Mouse (Mus musculus) urinary bladder, adult 2 months (tissue): ENCODE measurements around the gene Sypl2. TPM values are rescaled to one million over a fixed set of nuclear protein-coding genes. Genes with fewer than 3 reads are reported as not detected.
"Not testable (repeated sequence)": the region's sequence is repeated elsewhere in the genome, so short reads cannot be mapped to it uniquely, and the experiment has no call there.

Source experiments
- DNase-seq: peaks from one replicate; pipeline ENCODE4 v3.0.0; 2022; ENCODE audit warnings: low spot score
- polyA plus RNA-seq: library from polyadenylated mRNA; depleted of rRNA; stranded (reverse); fragments of >200 nt; gene quantifications from 2 replicates; pipeline ENCODE4 v1.2.3, GENCODE M21; 2012; rRNA removed

Gene Sypl2
- polyA plus RNA-seq = 0.56 and 0.96 TPM in 2 replicates

DNA sequence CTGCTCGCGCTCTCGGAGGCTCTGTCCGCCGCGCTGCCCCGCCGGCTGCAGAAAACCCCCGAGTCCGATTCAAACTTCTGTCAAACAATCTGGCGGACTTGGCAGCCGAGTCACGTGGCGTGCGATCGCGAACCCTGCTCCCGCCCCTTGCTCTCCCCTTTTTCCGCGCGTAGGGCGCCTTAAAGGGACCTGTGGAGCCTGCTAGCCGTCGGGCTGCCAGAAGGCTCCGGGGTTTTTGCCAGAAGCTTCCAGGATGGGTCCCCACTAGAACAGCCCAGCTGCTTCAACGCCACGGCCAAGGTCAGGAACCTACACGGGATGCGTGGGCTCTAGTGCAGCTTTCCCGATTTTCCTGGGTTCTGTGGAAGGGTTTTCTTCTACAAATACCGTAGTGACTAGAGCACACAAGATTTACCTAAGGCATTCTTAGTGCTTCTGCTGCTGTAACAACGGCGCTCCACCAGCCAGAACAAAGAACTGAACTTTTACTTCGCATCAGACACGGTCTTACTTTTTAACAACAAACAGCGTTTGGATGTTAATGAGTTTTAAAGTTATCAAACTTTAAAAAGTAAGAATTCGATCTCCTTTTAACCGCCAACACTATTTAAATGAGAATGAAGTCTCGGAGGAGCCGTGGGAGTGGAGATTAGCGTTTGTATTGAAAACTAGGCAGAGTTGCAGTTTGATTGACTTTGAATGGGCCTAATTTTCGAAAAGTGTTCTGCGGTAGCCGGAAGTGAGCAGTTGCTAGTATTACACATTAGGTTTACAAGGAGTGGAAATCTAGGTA, at the start of gene Sypl2:
Gene Sypl2 (minus strand): TSS at position 91 of the 793 bp plus-strand sequence.
- DNase-seq = peak; percentile 34

DNA sequence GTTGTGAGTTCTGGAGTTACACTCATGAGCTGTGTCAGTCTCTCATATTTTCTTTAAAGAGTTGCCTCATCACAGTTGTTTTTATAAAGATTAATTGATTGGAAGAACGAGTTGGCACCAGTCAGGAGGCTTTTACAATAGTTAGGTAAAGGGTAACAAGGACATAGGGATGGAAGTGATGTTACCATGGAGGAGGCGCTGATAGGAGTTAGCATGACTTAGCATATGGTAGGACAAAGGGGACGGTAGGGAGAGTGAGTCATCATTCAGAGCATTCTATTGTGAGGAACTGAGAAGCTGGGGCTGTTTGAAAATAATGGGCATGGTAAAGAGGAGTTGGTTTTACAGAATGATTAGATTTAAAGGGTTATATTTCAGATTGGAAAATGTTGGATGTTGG, 32.9 kb upstream of the Sypl2 start:
- no peak for DNase-seq

DNA sequence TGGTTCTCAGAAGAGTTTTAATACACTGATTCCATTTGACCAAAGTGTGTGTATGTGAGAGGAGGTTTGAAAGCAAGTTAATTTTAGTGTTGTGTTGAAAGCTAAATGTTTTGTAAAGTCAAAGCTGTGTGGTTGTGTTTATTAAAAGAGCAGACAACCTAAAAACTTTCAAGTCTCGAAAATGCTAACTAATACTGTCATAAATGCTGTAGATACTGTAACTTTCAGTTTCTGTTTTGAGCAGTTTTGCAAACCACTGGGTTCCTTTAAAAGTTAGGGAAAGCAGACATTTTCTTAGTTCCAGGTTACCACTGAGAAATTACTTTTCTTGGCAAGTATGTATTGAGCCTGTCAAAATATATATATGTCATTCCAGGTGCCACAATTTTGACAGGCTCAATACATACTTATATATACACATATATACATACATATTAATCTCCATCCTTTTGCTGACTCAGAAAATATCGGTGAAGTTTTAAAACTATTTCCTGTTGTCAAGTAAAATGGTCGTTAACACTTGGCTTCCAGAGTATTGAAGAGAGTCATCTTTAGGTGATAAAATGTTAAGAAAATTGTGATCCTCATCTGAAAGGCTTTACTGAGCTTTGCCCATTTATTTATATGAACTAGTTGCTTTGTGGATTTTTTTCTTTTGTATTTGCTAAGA, 31.5 kb upstream of the Sypl2 start:
- DNase-seq = no peak

DNA sequence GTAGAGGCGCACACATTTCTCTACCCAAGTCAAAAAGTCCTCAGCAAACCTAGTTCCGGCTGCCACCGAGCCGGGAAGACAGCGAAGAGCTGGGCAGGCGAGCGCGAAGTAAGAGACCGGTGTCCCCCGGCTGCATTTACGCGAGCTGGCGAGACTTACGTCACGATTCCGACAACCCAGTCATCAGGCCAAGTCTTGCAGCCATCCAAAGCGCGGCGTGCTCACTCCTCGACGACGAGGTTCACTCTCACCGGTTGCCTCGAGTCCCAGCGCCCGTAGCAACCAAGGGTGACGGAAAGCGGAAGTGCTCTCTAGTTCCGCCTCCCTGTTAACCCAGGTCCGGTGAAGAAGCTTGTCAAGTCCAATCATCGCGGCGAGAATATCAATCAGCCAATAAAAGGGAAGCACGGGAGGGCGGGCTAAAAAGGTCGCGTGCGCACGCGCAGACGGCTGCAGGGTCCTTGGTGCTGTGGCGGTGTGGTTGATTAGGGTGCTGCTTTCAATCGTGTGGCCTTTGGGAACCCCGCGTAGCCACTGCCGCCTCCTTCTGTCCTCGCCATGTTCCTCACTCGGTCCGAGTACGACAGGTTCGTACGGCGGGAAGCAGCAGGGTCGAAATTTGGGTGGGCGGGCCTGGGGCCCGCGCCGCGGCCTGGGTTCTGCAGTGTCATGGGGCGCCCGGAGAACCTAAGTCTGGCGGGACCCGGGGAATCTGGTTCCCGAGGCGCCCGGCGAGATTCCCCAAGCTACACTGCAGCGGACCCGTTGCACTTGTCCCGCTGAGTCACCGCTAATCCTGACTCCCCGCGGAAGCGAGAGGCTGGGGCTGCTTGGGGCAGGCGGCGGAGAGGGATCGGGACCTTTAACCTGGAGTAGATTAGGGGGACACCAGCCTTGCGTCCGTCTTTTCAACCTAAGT, 30.5 kb upstream of the Sypl2 start, which contains the start of gene Psma5:
Gene Psma5 (plus strand): TSS at position 208 of the 919 bp plus-strand sequence.
- DNase-seq = peak; percentile 70

DNA sequence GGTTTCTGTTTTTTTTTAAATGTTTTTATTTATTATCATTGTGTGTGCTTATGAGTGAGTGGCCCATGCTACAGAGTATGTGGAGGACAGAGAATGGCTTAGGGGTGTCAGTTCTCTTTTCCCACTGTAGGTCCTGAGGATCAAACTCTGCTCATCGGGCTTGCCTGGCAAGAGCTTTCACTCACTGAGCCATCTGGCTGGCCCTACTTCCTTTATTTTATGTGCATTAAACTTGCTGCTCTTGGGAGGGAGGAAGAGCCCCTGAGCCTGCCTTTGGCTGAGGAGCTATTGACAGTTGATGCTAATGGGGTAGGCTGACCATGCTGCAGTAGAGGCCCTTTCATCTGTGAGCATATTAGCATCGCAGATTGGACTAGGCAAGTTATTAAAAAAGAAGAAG, 20.4 kb upstream of the Sypl2 start:
- DNase-seq = no peak

DNA sequence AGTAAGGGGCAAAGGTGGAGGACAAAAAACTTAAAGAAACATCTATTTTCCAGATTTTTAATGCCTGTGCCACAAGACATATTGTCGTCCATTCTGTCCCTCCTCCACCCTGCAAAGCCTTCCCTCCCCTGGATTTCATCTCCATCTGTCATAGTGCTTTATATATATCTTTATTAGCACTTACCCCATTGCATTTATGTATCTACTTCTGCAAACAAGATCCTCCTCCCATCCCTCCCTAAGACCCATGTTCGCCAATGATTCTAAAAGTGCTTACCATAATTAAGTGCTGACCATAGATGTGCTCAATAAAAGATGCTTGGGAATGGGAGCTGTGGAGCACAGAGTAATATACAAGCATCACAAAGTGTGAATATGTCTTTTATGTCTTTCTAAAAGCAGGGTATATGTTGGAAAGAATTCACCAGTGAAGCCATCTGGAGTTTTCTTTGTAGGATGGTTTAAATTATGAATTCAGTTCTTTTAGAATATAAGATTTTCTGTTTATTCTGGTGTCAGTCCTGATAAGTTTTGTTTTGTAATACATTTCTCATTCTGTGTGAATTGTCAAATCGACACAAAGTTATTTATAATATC, 14.9 kb upstream of the Sypl2 start:
- DNase-seq = no peak

DNA sequence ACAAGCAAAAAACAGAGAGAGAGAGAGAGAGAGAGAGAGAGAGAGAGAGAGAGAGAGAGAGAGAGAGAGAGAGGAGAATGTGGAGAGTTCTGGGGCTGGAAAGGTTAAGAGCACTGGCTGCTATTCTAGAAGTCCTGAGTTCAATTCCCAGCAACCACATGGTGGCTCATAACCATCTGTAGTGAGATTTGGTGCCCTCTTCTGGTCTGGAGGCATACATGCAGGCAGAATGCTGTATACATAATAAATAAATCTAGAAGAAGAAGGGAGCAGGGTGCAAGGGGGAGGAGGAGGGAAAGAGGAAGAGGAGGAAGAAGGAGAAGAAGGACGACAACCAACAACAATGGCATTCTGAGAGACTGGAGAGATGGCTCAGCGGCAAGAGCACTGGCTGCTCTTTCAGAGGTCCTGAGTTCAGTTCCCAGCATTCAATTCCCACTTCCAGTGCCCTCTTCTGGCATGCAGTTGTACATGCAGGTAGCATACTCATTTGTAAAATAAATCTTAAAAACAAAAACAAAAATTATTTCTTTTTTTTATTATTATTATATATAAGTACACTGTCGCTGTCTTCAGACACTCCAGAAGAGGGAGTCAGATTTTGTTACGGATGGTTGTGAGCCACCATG, 11.1 kb upstream of the Sypl2 start:
- DNase-seq = not testable (repeated sequence)

DNA sequence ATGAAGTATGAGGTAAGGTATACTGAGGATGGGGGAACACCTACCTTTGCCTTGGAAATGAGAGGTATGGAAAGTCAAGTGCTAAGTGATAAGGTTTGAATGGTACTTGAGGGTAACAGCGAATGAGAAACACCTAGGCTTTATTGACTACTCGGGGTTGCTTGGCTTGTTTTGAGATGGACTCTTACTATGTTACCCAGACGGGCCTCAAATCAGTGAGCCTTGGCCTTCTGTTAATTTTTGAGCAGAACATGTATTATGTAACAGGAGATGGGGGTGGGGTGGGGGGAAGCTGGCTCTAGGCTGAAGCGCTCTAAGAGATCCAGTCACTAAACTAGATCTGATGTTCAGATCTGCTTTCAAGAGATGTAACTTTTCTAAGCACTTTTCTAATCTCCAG, 5.2 kb upstream of the Sypl2 start:
- no peak for DNase-seq

DNA sequence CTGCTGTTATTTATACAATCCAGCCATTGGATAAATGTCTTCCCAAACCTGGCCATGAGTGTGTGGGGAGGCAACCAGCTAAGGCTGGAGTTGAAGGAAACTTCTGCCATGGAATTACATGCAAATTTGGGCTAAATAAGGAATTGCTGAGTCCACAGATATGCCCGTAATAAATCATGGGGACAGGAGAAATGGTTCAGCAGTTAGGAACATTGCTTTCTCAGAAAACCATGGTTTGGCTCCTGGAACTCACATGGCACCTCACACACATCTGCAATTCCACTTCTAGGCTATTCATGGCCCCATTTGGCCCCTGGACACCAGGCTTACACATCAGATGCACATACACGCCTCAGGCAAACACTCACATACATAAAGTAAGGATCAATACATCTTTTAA, 1.1 kb upstream of the Sypl2 start:
- DNase-seq = no peak

DNA sequence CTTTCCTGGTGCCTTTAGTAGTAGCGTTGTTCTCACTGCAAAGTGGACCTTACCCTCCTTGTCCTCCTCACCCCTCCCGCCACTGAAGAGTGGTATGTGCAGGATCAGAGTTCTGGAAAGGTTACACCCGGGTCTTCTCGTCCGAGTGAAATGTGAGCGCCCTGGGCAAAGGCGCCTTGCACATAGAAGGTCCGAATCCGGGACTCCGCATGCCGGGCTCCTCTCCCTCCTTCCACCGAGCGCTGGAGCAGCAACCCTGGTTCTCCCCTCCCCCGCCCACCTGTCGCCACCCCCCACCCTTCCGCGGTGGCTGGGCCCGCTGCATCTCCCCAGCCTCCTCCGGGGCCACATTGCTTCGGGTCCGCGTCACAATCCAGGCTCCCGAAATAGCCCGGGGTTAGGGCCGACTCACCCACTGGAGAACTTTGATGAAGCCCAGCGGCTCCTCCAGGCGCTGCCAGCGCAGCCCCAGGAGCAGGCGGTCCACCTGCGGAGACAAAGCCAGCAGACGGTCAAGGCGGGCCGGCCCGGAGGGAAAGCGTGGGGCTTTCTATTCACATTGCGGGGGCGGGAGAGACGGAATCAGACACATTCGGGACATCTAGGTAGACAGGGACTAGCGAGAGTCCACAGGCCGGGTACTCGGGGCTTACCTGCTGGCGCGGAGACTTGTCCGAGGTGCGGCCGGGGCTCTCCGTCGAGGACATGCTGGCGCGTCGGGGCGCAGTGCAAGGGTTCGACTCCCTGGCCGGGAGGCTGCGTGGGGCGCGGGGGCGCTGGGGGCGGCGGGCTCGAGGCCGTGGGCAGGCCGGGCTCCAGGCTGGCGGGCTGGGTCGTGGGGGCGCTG, 514 bp downstream of the Sypl2 start:
- DNase-seq = peak; percentile 28

DNA sequence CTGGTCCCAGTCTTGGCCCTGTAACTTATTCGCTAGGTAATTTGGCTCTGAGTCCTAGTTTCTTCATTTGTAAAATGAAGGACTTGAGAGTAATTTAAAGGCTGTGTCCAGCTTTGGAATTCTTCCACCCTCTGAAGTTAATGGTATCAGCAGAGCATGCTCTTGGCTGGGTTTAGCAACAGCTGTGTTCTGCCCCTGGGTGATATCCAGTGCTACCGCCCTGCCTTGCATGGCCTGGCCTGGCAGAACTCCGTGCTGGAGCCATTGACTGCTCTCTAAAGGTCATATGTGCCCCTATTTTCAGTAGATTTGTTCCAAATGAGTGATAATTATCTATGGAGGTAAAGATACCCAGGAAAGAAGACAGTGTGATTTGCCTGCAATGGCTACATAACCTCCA, 5.8 kb downstream of the Sypl2 start:
- no peak for DNase-seq

DNA sequence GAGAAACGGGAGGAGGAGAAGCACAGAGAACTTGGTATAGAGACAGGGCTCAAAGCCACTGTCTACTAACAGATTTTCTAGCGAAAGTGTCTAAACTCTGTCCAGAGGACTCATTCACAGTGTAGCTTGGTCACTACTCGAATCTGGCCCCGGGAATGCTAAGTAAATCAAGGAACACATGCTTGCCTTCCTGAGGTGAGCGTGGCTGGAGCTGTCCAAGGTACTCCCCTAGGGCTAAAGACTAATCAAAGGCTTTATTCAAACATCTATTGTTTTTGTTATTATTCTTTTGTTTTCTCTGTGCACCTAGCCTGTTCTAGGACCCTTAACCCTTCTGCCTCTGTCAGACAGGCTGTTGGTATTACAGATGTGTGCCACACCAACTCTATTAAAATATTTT, 11.7 kb downstream of the Sypl2 start:
- DNase-seq = no peak

DNA sequence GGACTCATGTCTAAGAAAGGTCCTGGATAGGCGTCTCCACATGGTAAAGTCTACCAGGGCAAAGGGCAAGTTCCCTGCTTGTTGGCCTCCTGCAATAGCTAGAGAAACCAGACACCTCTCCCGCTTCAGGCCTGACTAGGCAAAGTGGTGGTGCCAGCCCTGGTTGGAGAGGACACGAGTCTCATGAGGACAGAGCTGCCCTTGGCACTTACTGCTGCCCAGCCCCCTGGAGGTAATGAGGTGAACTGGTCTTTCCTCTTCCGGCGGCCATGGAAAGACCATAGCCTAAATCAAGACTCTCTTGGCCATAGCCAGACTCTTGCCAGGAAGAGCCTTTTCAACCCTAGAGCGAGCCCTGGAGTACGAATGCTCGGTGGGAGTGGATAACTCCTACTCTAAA, 14.0 kb downstream of the Sypl2 start:
- DNase-seq = no peak

DNA sequence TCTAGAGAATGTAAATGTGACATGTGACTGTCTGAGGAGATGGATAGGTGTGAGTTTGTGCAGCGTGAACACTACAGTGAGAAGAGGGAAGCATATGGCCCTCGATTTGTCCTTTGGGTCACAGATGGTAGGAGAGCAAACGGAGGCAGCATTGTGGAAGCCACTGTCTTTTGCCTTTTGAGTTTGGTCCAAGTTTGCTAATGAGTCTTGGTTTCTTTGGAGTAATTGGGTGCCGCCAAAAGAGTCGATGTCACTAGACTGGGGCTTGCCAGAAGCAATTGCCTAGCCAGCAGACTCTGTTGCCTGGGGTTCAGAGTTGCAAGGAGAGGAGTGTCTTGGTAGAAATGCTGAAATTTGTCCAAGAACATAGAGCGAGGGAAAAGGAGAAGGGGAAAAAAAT, 14.6 kb downstream of the Sypl2 start:
- no peak for DNase-seq

DNA sequence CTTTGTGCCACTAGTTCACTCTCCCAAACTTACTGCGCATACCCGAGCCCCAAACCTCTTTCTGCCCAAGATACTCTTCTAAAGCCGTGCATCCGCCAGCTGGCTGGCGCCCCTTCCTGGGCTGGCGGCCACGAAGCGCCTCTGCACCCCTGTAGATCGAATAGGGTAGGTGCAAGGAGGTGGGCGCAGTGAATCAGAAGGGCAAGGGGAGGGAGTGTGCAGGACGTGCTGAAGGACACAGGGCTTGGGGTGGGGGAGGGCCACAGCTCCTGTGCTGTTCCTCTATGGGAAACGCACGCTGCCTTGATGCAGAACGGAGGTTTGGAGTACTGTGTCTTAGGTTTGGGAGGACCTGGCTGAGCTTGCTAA, 15.7 kb downstream of the Sypl2 start, which contains the start of gene Atxn7l2:
Gene Atxn7l2 (minus strand): TSS at position 164 of the 369 bp plus-strand sequence.
- no peak for DNase-seq

DNA sequence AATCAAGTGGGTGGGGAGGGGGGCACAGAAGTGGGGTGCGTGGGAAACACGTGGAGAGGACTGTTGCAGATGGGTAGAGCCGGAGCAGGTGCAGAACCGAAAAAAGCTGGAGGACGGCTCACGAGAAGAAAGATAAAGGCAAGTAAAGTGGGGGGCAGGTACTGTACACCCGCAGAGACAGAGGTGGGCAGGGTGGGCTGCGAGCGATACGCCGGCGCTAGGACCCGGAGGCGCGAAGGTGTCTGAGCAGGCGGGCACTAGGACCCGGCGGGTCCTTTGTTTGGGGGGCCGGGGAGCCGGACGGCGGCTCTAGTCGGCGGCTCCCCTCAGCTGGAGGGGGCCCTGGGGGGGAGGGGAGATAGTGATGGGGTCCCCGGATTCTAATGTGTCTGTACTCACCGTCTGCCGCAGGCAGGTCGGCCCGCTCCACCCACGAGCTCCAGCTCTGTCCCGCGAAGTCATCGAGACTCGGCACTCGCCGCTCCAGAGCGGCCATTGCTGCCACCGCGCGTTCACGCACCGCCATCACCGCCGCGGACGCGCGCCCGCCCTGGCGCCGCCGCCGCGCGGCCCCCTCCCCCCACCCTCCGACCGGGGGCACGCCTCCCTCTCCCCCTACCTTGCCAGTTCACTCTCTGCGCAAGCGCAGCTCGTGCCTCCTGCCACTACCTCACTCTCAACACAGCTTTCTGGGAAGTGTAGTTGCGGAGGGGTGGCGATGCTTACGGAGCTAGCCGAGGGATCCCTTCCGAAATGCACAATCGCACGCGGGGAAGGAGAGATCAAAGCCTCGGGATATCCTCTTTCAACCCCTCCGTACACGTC, 16.3 kb downstream of the Sypl2 start:
- peak; percentile 87 for DNase-seq

DNA sequence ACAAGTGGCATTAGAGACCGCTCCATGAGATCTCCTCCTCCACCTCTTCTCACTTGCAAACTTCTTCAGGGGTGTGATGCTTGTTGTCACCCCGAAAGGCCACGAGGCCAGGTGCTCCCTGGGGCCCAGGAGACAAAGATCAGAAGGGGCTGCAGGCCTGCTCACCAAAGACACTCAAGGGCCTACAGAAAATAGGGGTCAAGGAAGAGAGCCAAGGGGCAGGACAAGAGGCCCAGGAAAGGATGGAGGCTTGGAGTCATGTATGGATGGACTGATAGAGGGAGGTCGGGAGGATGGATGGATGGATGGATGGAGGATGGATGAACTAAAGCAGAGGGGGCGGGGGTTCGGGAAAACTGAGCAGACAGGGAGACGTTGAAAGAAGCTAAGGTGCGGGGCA, 16.9 kb downstream of the Sypl2 start:
- no peak for DNase-seq

DNA sequence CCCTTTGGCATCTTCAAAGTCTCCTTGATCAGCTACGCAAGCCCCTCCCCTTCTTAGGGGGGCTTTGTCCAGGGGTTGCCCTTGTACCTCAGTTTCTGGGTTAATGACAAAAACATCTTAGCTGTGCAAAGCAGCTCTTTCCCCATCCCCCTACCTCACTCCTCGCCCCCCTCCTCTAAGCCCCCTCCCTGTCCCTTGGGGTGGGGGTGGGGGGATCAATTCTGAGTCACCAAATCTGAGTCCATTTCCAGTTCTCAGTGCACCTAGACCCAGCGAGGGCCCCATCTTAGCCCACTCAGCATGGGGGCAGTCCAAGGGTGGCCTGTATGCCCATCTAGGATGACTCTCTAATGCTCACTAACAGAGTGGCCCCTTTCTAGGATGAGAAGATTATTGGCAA, 17.4 kb downstream of the Sypl2 start:
- DNase-seq = no peak

DNA sequence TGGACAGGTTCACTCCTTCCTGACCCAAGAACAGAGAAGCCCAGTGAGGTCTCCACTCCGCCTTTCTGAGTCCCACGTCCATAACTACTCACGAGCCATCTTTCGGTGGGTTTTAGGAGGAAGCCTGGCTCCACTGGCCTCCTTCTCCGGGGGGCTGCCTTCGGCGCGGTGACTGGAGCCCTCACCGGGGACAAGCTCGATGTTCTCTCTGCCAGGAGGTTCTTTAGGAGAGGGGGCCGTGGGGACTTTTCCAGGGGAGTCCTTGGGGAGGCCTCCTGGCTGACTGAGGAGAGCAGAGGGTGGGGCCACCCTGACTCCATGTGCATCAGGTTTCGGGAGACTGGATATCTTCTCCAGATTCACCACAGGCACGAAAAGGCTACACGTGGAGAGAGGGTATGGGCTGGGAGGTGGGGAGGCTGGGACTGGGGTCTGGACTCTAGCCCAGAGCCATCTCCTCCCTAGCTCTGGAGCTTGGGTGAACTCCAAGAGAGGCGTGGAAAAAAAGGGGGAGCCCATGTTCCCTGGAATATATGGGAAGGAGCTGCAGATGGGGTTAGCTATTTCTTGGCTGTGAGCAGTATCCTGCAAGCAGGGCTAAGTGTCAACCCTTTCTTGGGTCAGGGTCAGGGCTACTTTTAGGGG, 19.6 kb downstream of the Sypl2 start:
- DNase-seq = no peak
